8 mouse cellular contexts compared by ENCODE assay signal in the genomic region with DNA sequence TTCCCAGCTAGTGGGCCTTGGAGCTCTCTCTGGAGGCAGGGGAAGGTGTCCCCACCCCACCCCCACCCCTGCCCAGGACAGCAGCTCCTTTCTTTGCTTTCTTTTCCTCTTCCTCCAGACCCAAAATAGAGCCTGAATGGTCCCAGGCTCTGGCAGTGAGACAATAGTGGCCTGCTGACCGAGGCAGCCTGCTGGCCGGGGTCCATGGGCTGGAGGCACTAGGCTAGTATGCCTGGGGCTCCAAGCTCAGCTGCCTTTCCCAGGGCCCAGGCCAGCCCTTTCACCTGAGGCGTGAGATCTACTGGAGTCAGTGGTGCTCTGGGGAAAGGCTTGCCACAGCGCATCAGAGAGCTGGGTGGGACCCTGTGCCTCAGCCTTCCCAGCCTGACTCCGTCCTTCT. TPM values are rescaled to one million over a fixed set of nuclear protein-coding genes. Genes with fewer than 3 reads are reported as not detected.
A peak's percentile ranks its signal among the peaks of the same experiment; 100 is the strongest.
DNase-seq lines count a peak whose midpoint lies in the region; ATAC-seq and TF ChIP-seq lines count a peak whose summit lies in the region.

No protein-coding gene starts in this region.

- no peak for ATAC-seq in intestine, postnatal 0 days
- no peak for ATAC-seq in limb, embryonic 15.5 days (ENCODE audit: insufficient number of reproducible peaks, low FRiP score, low TSS enrichment, low read depth)
- peak; percentile 3; the same call in 1 of the 2 replicates for ATAC-seq in neural tube, embryonic 14.5 days (ENCODE audit: low read depth)
- ATAC-seq in granulocyte monocyte progenitor cell, adult 5-6 weeks (replicated peaks; ENCODE audit: poor library complexity, severe bottlenecking) = no peak

- H3K9ac ChIP-seq in intestine, postnatal 0 days (ENCODE audit: low read depth, low read length) = no peak overlapping the region
- H3K9ac ChIP-seq in limb, embryonic 15.5 days = no peak overlapping the region
- H3K9ac ChIP-seq in neural tube, embryonic 14.5 days (replicated peaks; ENCODE audit: low read depth, low read length) = no peak overlapping the region

- no peaks in the 10 kb centered on the region for H3K27me3 ChIP-seq in intestine, postnatal 0 days (replicated peaks; ENCODE audit: control insufficient read depth, insufficient read depth, low read length)
- H3K27me3 ChIP-seq in limb, embryonic 15.5 days = no peaks in the 10 kb centered on the region
- no peaks in the 10 kb centered on the region for H3K27me3 ChIP-seq in neural tube, embryonic 14.5 days (ENCODE audit: control insufficient read depth, insufficient read depth, low read length)

- H3K4me2 ChIP-seq in intestine, postnatal 0 days (replicated peaks; ENCODE audit: low read depth) = no peak overlapping the region
- no peak overlapping the region for H3K4me2 ChIP-seq in limb, embryonic 15.5 days
- H3K4me2 ChIP-seq in neural tube, embryonic 14.5 days (ENCODE audit: low read depth, low read length) = peak overlapping the region; percentile 18

- H3K36me3 ChIP-seq in intestine, postnatal 0 days (ENCODE audit: control insufficient read depth, insufficient read depth) = no peaks in the 10 kb centered on the region
- H3K36me3 ChIP-seq in limb, embryonic 15.5 days = no peaks in the 10 kb centered on the region
- no peaks in the 10 kb centered on the region for H3K36me3 ChIP-seq in neural tube, embryonic 14.5 days (ENCODE audit: control insufficient read depth, insufficient read depth, low read length)

- no peak for TF ChIP-seq CTCF in intestine, postnatal 0 days (IDR thresholded peaks at IDR 0.05; ENCODE audit: low read depth)

- WGBS in intestine, postnatal 0 days = 76% methylated on average over 5 of the region's 5 CpGs
- WGBS in limb, embryonic 15.5 days = 63% methylated on average over 5 of the region's 5 CpGs
- WGBS in neural tube, embryonic 14.5 days = 21% methylated on average over 5 of the region's 5 CpGs

- no peaks in the 10 kb centered on the region for H3K9me3 ChIP-seq in intestine, postnatal 0 days (ENCODE audit: control insufficient read depth)
- no peaks in the 10 kb centered on the region for H3K9me3 ChIP-seq in limb, embryonic 15.5 days
- no peaks in the 10 kb centered on the region for H3K9me3 ChIP-seq in neural tube, embryonic 14.5 days (ENCODE audit: control insufficient read depth, low read length)

- no peak overlapping the region for H3K4me3 ChIP-seq in intestine, postnatal 0 days (ENCODE audit: low read depth, low read length)
- no peak overlapping the region for H3K4me3 ChIP-seq in limb, embryonic 15.5 days
- H3K4me3 ChIP-seq in neural tube, embryonic 14.5 days (ENCODE audit: low read depth, low read length) = no peak overlapping the region

- DNase-seq in adrenal gland, postnatal 10 days = peak; percentile 62
- DNase-seq in cerebellum, adult 8-10 months = peak; percentile 25
- peak; percentile 62 for DNase-seq in gastrocnemius, postnatal 25 days
- no peak for DNase-seq in thymus, postnatal 36 days

- H3K4me1 ChIP-seq in intestine, postnatal 0 days (replicated peaks; ENCODE audit: control insufficient read depth, insufficient read depth, low read length) = peaks cover 8% of the 10 kb centered on the region
- peaks cover 46% of the 10 kb centered on the region for H3K4me1 ChIP-seq in limb, embryonic 15.5 days
- H3K4me1 ChIP-seq in neural tube, embryonic 14.5 days (ENCODE audit: control insufficient read depth, insufficient read depth, low read length) = peaks cover 47% of the 10 kb centered on the region

- peak overlapping the region; percentile 65; the same call in 1 of the 2 replicates for H3K27ac ChIP-seq in intestine, postnatal 0 days (ENCODE audit: low read depth, low read length)
- H3K27ac ChIP-seq in limb, embryonic 15.5 days = peak overlapping the region; percentile 59
- H3K27ac ChIP-seq in neural tube, embryonic 14.5 days (ENCODE audit: low read depth, low read length) = peak overlapping the region; percentile 92

RNA-seq across cellular contexts. Expression of gene Adgrg1, which starts 18.0 kb away (rescaled TPM):
- 10 to 100 TPM; 35.9 to 48.9 TPM for total RNA-seq in adrenal gland, postnatal 10 days (2021)
- total RNA-seq in gastrocnemius, postnatal 25 days (2021) = 10 to 100 TPM; 16.7 to 22.6 TPM
- 22.3 and 22.7 TPM in 2 replicates for polyA plus RNA-seq in intestine, postnatal 0 days (2015; fragmentation: Nextera tagmentation; extraction: Ambion mirVana)
- polyA plus RNA-seq in limb, embryonic 15.5 days (2015; fragmentation: Nextera tagmentation; extraction: Ambion mirVana) = 23.2 and 25.0 TPM in 2 replicates
- 93.5 and 116 TPM in 2 replicates for polyA plus RNA-seq in neural tube, embryonic 14.5 days (2014; fragmentation: Nextera tagmentation; extraction: Ambion mirVana)
- 115 and 208 TPM in 2 replicates for total RNA-seq in granulocyte monocyte progenitor cell, adult 5-6 weeks (2014; fragmentation: Nextera tagmentation)
- 50.3 and 50.9 TPM in 2 replicates for total RNA-seq in granulocyte monocyte progenitor cell, adult 5-6 weeks (2017)

RNA-seq across cellular contexts. Expression of gene Adgrg3, which starts 25.0 kb away (rescaled TPM):
- 1 to 10 TPM; 4.0 to 4.5 TPM for total RNA-seq in adrenal gland, postnatal 10 days (2021)
- total RNA-seq in gastrocnemius, postnatal 25 days (2021) = under 1 TPM; 0.41 to 0.86 TPM
- 4.2 and 4.7 TPM in 2 replicates for polyA plus RNA-seq in intestine, postnatal 0 days (2015; fragmentation: Nextera tagmentation; extraction: Ambion mirVana)
- 3.6 and 3.7 TPM in 2 replicates for polyA plus RNA-seq in limb, embryonic 15.5 days (2015; fragmentation: Nextera tagmentation; extraction: Ambion mirVana)
- polyA plus RNA-seq in neural tube, embryonic 14.5 days (2014; fragmentation: Nextera tagmentation; extraction: Ambion mirVana) = 1.1 and 2.0 TPM in 2 replicates
- 142 and 175 TPM in 2 replicates for total RNA-seq in granulocyte monocyte progenitor cell, adult 5-6 weeks (2014; fragmentation: Nextera tagmentation)
- 170 and 173 TPM in 2 replicates for total RNA-seq in granulocyte monocyte progenitor cell, adult 5-6 weeks (2017)

Comparison
In these comparisons a context has a peak if more than half of its experiments do, and no peak if none do; other contexts are left out.
1. DNase-seq: peak in adrenal gland, postnatal 10 days (single experiment), cerebellum, adult 8-10 months (single experiment) and gastrocnemius, postnatal 25 days (single experiment); none in thymus, postnatal 36 days (0 of 2).
2. RNA of gene Adgrg3, which starts 25.0 kb away (total RNA-seq): 142 to 175 TPM in granulocyte monocyte progenitor cell, adult 5-6 weeks; 4.0 to 4.5 TPM in adrenal gland, postnatal 10 days and 0.41 to 0.86 TPM in gastrocnemius, postnatal 25 days; every median in the first group is over 10 times any median in the second.
3. Peak in every context shown above with its lines, with median percentiles within 50 percentile points of each other: H3K27ac ChIP-seq.